Mouse (Mus musculus) liver, postnatal 0 days (tissue): ENCODE measurements around the gene Cul7.

Experiments used
- CTCF ChIP-seq: sonication (generic); IDR thresholded peaks from 2 replicates; pipeline ENCODE4 v1.5.1; 2016; ENCODE audit warnings: antibody characterized with exemption, low read depth
- EP300 ChIP-seq: IDR thresholded peaks from 2 replicates; pipeline ENCODE4 v1.6.1; 2016; ENCODE audit warnings: antibody characterized with exemption, low read depth, mild to moderate bottlenecking

DNA sequence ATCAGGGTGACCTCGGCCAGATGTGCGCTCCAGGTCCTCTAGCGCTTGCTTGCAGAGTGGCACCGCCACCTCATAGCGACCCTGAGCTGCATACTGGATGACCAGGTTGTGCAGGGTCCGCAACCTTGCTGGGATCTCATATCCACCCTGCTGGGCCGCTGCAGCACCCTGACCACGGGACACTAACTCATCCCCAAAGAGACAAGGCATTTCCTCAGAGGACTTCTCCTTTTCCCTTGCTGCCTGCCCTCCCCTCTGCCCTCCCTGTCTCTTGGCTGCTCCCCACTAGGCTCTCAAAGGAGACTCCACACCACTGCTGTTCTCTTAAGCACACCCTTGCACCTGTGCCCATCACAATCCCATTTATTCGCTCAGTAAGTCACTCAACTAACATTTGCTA lies 10.2 kb upstream of the Cul7 start:
- TF ChIP-seq CTCF, result no peak
- no peak for TF ChIP-seq EP300
